Mouse (Mus musculus) CD4-positive, CD25-positive, alpha-beta regulatory T cell, adult 2 months (primary cell): ENCODE data around the gene Apobec4.

Experiments
- DNase-seq: peaks from one replicate; pipeline ENCODE4 v3.0.0-alpha.2; 2012; ENCODE audit warnings: low read depth, low spot score

Gene Apobec4

DNA sequence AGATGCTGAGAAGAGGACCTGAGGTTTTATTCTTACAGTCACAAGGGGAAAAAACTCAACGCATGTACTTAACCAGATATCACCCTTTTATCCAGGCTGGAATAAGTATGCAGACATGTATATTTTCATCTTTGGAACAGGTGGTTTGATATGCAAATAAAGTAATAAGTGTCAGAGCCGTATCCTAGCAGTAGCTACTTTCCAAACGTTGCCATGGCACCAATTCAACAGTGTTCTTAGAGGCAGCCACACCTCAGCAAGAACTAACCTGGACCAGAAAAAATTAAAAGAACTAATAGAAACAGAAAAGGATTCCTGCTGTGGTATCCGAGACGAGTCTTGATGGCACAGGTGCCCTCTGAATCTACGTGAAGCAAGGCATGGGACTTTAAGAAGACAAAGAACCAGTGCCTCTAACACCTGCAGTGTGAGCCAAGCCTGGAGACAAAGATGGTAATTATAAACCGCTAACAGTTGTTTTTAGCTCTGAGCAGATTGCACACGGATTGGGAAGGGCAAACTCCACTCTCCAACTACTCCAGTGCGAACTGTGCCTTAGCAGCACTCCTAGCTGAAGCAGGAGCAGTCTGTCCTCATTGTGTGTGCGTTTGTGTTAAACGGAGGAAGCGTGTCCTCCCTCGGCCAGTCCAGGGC is at the start of gene Apobec4:
TSS of gene Apobec4 (plus strand) at position 240 of the 654 bp plus-strand sequence.
- no peak for DNase-seq

DNA sequence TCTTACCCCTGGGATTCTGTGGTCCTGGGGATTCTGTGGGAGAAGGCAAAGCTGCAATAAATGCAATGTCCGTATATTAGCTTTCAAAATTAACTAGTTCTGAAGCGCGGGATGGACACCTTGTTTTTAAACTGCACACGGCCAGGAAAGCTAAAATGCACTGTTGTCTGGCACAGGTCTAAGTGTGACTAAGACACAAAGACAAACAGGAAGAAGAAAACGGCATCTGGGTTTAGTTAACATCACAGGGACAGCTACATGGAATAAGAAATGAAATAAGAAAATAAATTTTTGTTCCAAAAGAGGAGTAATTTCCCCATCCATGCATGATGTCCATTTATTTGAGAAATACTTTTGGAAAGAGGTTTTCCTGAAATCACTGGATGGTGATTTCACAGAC is 49.3 kb upstream of the Apobec4 start:
- DNase-seq: no peak

DNA sequence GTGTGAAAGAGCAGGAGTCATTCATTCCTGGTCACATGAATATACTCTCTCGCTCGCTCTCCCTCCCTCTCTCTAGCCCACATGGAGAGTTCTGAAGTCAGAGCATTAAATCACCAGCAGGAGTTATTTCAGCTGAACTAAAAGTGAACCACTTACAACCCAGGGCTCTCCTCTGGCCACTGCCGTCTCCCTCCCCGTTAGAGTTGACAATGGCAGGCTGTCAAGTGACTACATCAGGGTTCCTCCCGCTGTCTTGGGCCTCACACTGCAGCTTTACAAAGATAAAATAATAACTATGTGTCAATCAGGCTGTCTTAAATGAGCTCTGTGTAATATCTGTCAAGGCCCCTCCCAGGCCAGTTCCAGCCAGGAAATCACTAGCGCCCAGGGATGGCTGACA is 47.4 kb upstream of the Apobec4 start:
- no peak for DNase-seq

DNA sequence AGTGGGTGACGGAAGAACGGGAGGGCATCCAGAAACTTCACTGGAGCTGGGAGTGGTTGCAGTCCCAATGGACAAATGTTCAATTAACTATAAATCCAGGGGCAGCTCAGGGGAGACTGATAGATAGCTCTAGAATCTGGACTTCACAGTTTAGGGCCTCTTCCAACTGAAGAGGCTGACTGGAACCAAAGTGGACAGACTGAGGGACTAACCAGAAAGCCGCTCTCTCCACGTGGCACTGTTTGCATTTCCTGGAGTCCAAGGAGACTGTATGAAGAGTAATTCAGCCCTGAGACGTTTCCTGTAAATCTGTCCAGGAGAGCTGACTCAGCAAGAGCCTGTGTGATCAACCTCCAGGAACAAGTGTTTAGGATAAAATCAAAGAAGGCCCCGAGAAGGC is 46.4 kb upstream of the Apobec4 start:
- DNase-seq: no peak

DNA sequence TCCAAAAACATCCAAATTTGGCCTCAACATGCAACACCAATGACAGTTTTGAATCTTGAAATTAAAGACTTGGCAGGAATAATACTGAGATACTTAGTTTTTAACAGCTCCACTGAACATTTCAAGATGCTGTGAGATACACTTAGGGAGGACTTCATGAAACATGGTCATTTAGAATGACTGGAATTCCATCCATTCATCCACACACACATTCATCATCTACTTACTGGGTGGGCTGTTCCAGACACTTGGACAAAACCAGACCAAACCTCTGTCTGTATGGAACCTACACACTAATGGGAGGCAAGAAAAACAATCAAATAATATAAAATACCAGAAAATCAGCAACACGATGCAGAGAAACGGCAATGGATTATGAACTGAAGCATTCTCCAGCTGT is 42.8 kb upstream of the Apobec4 start:
- no peak for DNase-seq

DNA sequence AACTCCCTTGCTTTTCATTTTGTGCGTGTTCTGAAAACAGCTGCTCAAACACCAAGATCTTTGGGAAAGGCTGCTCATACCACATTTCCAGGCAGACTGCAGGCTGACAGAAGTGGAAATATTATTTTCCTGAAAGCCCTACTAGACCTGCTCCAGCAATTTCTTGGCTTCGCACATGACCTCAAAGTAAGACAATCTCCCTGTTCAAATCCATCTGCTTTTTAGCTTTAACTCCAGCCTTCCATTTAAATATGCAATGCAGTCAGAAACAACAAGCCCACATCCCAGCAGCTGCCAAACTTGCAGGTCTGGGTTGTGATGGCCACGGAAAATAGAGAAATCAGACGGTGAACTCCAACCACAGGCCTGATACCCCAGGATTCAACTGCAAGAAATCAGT is 39.3 kb upstream of the Apobec4 start:
- DNase-seq: no peak

DNA sequence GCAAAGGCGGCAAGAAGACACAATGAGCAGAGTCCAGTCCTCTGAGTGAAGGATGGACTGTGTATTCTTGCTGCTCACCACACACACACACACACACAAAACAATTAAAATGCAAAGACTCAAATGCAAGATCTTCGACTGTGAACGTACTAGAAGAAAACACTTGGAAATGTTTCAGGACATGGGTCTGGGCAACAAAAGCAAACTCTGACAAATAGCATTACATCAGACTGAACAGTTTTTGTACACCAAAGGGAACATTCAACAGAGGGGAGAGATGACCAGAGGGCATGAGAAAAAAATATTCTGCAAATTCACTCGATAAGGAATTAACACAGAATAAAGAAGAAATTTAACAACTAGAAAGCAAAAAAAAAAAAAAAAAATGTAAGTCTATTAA is 36.4 kb upstream of the Apobec4 start:
- no peak for DNase-seq

DNA sequence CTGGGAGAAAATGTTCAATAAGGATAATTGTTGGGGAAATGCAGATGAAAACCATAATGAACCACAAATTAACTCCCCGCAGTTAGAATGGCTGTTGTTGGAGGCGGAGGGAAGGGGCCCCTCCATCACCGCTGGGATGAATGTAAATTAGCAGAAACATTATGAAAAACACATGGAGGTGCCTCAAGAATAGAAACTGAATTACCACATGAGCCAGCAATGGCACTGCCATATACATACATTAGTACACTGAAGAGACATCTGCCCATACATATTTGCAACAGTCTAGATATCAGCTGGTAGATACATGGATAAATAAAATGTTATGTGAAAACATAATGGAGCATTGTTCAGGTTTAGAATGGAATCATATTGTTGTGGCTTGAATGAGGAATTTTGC is 35.9 kb upstream of the Apobec4 start:
- DNase-seq: no peak

DNA sequence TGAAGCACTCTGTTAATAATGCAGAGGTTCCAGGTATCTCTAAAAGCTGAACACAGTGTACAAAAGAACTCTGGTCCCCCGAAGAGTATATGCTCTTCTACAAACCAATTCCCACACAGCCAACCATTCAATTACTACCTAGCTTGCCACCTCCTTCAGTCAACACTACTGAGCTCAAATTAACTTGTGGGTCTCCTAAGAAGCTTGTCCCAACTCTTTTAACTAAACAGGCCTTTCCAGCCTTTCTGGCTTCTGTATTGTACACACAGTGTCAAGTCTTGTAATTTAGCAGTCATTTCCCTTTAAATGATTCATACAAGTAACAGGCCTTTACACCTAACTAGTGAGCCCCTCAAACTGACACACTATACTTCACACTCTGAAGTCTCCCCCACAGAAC is 33.0 kb upstream of the Apobec4 start:
- DNase-seq: no peak

DNA sequence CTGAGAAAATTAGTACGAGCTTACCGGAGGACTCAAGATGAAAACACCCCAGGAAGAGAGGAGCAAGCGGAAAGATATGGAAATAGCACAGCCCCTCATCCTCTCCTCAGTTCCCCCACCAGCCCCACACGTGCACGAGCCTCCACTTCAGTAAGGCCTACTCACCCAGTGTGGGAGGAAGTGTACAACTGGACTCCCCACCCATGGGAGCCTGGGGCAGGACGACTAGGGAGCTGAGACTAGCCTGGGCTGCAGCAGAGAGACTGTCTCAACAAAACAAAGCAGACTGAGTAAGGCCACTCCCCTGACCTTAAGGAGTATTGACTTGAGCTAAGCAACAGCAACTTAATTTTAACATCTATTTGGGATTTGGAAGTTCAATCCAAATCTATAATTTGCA is 32.2 kb upstream of the Apobec4 start:
- no peak for DNase-seq

DNA sequence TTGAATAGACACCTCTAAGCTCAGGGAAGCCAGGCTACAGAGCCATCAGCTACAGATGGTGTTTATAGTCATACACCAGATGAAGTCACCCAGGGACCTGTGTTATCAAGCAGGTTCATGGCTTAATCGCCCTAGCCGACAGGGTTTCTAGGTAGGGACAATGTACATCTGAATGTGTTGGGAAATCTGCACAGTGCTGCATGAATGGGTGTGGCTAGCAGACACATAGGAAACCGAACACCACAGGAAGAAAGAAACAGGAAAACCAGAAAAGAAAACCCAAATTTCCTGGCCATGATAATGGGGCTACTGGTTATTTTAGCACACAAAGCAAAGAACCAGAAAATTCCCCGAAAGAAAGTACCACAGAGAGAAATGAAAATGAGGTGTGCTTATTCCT is 29.4 kb upstream of the Apobec4 start:
- peak; percentile 5 for DNase-seq

DNA sequence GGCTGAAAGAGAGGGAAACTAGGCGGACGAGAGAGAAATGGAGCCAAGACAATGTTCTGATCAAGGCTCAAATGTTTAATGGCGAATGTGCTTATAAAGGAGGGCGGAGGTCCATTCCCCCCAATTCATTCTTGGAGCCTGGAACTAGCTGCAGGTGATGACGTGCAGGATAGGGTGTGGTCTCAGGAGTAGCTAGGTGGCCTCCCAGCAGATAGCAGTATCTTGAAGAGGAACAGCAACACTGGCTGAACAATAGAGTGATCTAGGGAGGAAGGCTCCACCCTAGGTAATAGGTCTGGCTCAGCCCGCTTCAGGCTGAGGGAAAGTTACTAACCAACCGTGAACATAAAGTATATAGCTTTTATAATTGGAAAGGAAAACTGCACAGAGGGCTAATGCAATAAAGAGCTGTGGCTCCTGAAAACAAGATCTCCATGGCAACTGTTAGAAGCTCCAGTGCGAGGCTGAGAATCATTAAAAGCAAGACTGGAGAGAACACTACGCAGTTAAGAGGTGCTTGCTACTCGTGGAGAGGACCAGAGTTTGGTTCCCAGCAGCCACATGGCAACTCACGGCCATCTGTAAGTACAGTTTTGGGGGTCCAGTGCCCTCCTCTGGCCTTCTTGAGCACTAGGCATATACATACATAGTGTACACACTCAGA is 28.7 kb upstream of the Apobec4 start:
- DNase-seq: no peak

DNA sequence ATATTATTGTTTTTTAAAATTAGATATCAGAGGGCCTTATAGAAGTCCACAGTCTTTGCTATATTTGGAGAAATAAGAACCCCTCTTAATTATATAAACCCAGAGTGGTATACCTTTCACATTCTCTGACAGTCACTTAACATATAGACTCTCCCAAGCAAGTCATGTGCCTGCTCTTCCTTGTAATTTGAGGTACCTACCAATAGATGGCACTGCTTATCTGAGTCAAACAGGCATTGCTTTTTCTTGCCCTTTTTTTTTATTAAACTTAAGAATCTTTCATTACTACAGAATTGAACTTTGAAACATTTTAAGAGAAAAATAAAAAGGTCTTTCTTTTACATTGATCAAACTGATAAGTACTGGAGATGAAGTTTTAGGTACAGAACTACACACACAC is 26.1 kb upstream of the Apobec4 start:
- DNase-seq: peak; percentile 55

DNA sequence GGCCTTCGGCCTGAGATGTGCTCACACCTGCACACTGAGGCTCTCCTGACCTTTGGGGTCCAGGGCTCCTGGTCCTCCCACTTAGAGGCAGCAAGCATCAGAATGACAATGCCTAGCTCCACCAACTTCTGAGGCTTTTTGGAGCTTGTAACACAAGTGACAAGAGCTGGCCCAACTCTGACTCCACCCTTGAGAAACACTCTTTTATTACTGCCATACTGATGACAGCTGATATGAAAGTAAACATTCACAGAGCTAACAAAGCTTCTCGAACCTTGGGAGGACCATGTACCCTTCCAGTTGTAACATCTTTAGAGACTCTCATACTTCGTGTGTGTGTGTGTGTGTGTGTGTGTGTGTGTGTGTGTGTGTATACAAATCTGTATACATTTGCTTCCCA is 24.3 kb upstream of the Apobec4 start:
- DNase-seq: no peak

DNA sequence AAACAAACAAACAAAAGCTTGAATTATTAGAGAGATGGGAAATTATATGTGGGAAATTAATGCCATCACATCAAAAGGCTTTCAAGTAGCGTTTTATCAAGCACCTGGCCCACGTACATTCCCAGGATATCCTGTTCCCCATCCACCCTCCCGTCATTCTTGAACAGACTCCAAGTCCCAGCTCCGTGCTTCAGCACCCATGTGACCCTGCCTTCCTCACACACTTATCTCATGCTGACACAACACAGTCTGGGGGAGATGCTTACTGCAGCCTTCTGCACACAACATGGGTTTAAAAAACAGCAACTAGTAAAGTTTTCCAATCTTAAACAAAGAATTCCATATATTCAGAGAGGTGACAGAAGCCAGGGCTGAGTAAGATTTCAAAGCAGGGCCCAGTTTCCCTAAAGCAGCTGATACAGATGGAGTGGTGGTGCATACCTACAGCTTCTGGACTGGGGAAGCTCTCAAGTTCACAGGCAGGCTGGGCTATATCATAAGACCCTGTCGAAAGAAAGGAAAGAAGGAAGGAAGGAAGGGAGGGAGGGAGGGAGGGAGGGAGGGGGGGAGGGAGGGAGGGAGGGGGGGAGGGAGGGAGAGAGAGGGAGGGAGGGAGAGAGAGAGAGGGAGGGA is 22.6 kb upstream of the Apobec4 start:
- no peak for DNase-seq

DNA sequence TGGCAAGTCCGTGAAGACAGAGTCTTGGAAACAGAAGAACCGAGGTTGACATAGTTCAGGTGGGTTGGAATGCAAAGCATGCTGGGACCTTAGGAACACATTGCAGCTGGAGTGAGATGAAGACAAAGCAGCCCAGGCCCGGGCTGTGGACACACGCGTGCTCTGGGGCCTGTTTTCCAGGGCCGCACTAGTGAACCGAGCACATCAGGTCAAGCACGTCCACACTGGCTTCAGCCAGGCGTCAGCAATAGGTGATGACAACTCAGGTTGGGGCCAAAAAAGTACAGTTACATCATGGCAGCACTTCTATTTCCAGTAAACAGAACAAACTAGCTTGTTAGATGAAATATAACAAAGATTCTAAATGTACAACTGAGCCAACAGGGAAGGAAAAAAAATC is 11.6 kb upstream of the Apobec4 start:
- no peak for DNase-seq

DNA sequence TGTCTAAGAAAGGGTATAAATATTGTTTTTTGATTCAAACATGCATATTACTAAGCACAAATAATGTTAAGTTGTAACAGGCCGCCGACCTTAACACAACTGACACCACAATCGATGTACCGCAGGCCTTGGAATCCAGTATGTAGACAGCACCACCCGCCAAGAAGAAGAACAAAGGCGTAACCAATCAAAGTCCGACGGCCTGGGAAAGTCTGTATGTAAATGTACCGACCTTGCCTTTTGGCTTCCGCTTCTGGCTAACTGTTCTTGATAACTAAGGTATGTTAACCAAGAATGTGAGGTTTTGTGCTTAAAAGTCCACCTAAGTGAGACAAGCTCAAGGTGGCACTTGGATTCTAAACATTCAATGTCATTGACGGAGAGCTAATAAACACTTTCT is 11.0 kb upstream of the Apobec4 start:
- no peak for DNase-seq

DNA sequence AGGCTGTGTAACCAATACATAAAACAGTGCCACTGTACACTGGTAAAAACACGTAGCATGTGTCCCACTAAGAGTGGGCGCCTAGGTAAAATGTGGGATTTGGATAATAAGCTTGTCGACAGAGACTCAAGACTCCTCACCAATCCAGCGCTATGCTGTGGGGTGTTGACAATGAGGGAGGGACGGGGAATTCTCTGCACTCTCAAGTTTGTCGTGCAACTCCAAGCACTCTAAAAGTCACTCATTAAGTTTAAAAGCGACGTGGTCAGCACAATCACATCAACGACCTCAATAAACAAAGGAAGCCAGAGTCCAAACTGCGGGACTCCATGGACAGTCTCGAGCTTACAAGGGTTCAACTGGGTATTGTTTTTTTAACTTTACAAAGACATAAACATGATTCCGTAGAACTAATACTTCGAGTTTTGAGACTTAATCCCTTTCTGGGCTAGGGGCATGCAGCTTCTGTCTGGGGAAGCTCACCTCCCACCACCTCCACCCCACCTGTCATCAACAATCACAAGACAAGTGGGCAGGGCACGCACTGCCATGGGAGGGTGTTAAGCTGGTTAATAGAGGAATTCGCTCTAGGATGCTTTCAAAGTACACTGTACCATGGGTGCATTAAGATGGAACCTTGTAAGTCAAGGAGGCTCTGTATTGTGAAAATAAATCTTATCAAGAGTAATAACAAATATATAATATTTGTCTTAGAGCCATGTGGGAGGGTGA is 7.1 kb upstream of the Apobec4 start:
- no peak for DNase-seq

DNA sequence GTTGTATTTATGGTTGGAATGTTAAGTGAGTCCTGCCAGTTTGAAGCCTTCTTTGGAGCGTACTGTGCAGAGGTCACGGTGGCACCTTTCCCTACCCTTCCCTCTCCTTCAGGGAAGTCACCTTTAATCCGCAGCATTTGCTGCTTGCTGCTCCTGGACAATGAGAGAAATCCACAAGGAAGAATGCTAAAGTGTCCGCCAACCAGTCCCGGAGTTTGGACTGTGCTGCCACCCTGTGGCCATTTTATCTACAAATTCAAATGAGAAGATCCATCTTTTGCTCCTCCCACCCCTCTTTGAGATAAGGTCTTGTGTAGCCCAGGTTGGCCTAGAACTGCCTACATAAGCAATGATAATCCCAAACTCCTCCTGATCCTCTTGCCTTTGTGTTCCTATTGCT is 3.9 kb upstream of the Apobec4 start:
- DNase-seq: peak; percentile 72

DNA sequence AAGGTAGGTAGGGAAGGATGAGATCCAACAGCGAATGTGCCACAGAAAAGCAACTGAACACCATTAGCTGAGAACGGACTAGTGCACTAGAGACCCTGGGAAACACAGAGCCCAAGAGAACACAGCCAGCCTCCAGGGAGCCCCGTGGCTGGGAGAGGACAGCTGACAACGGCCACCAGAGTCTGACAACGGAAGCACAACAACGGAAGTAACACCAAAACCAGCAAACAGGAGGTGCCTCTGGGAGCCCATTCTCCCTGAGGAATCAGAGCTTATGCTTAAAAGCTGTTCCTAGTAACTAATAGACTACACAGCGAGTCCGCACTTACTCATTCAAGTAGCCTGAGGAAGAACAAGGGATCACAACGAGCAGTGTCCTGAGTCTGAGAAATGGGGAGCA is 1.1 kb upstream of the Apobec4 start:
- DNase-seq: no peak

DNA sequence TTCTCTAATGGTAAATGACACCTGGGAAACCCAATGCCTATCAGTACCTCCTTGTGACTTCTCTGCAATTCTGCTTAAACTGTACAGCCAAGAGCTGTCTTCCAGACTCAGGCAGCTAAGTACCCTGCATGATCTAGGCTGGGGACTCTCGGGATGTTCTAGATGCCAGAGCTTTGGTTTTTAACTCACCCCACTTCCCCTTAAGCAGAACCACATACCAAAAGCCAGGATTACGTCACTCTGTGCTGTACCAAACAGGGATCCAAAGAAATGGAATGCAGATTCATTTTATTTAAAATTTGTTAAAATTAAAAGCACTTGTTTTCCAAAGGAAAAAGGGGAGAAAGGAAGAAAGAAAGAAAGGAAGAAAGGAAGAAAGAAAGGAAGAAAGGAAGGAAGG is 11.4 kb downstream of the Apobec4 start:
- DNase-seq: no peak

DNA sequence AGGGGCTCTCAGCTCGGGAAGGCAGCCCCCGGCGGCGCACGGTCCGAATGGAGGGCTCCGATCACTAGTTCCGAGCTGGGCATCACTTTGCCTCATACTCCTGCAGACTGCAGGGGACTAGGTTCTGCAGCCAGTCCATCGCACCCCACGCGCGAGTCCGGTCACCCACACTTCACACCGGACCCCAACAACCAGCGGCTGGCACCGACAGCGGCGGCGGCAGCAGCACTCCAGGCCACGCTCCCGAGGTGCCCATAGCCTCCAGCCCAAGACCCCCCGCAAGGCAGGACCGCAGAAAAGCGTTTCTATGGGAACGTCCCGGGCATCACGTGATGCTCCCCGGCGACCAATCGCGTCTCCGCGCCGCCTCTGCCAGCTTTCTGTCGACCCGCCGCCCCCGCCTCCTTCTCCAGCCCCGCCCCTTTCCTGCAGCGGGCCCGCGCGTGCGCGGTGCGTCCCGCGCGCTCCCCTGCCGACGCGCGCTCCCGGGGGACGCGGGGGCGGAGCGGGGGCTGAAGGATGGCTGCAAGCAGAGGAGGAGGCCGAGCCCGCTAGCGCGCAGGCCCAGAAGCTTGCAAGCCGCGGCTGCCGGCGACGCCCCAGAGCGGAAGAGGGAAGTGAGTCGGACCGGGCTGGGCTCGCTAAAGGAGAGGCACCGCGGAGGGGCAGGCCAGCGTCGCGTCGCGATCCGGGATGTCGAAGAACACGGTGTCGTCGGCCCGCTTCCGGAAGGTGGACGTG is 15.9 kb downstream of the Apobec4 start, which contains the start of the genes Rgl1 and Arpc5:
TSS of gene Rgl1 (minus strand) at position 320 of the 741 bp plus-strand sequence.
TSS of gene Arpc5 (plus strand) at position 511 of the 741 bp plus-strand sequence.
- DNase-seq: peak; percentile 99
